Mouse (Mus musculus) hindbrain, embryonic 14.5 days (tissue): Measurements from ENCODE around the gene Edar. TPM values are rescaled to one million over a fixed set of nuclear protein-coding genes. Genes with fewer than 3 reads are reported as not detected.

Source experiments
- polyA plus RNA-seq: library from polyadenylated mRNA; unstranded; fragments of >200 nt; fragmentation: Nextera tagmentation; extraction: Ambion mirVana; gene quantifications from 2 replicates; pipeline ENCODE4 v1.2.1, GENCODE M21; 2014

Gene Edar
- polyA plus RNA-seq, 1 experiment from 2014 or later = 0.24 TPM

Other genes with a start within 250 kb of the Edar start
- gene Ranbp2, start 228.7 kb downstream of the Edar start, polyA plus RNA-seq = 23.6 and 27.0 TPM in 2 replicates
- 7.2 and 7.7 TPM in 2 replicates for gene Ccdc138, start 177.7 kb downstream of the Edar start, polyA plus RNA-seq
- gene Gm17542, start 42.6 kb upstream of the Edar start, polyA plus RNA-seq = not detected in 2 replicates
- gene Sh3rf3, start 137.7 kb upstream of the Edar start, polyA plus RNA-seq = 3.6 and 5.2 TPM in 2 replicates